Mouse (Mus musculus) ES-E14 (cell line): ENCODE measurements around the gene Smndc1. TPM values are rescaled to one million over a fixed set of nuclear protein-coding genes. Genes with fewer than 3 reads are reported as not detected.

Experiments
- DNase-seq: peaks from one replicate; pipeline ENCODE4 v3.0.0-alpha.2; 2013; ENCODE audit warnings: low read depth, low spot score
- H3K27ac ChIP-seq: 2 replicates; pipeline ENCODE4 v1.5.1; 2012; ENCODE audit warnings: low read depth, mild to moderate bottlenecking, low read length, moderate library complexity, mixed read lengths; ENCODE audit not compliant: poor library complexity, insufficient read depth, severe bottlenecking
- H3K36me3 ChIP-seq: 2 replicates; pipeline ENCODE4 v1.6.1; 2012; ENCODE audit warnings: mild to moderate bottlenecking, low read length, moderate library complexity, mixed read lengths; ENCODE audit not compliant: control insufficient read depth, poor library complexity, insufficient read depth, severe bottlenecking
- H3K4me1 ChIP-seq, 2 experiments: fragments of 150-350 bp in 1 of 2; sonication (generic) in 1 of 2; 2 replicates each; pipeline ENCODE4 v1.6.1; 2012; ENCODE audit warnings: low read length in 2 of 2, mild to moderate bottlenecking in 1 of 2, mixed read lengths in 1 of 2; ENCODE audit not compliant: control insufficient read depth in 2 of 2, insufficient read depth in 2 of 2, poor library complexity in 1 of 2
- H3K4me3 ChIP-seq, 2 experiments: fragments of 150-350 bp in 1 of 2; sonication (generic) in 1 of 2; 2 replicates each; pipeline ENCODE4 v1.5.1; 2012; ENCODE audit warnings: low read length in 2 of 2, low read depth in 1 of 2, mild to moderate bottlenecking in 1 of 2, mixed read lengths in 1 of 2; ENCODE audit not compliant: insufficient read depth in 1 of 2, poor library complexity in 1 of 2, severe bottlenecking in 1 of 2
- H3K9ac ChIP-seq: 2 replicates; pipeline ENCODE4 v1.6.1; 2012; ENCODE audit warnings: low read depth, mild to moderate bottlenecking, low read length, mixed read lengths; ENCODE audit not compliant: poor library complexity, insufficient read depth, severe bottlenecking
- H3K9me3 ChIP-seq: fragments of 150-350 bp; sonication (generic); 2 replicates; pipeline ENCODE4 v1.6.1; 2012; ENCODE audit warnings: low read depth, mild to moderate bottlenecking, low read length; ENCODE audit not compliant: control insufficient read depth, insufficient read depth
- CHD2 ChIP-seq: IDR thresholded peaks from 2 replicates; pipeline ENCODE4 v1.6.1; 2014; ENCODE audit warnings: mild to moderate bottlenecking, low read depth, low read length, inconsistent platforms
- HCFC1 ChIP-seq: IDR thresholded peaks from 2 replicates; pipeline ENCODE4 v1.6.1; 2012; ENCODE audit warnings: low read length, inconsistent platforms, borderline replicate concordance; ENCODE audit not compliant: insufficient read depth
- MAFK ChIP-seq: IDR thresholded peaks from 2 replicates; pipeline ENCODE4 v1.6.1; 2014; ENCODE audit warnings: mild to moderate bottlenecking, low read depth, low read length, inconsistent platforms; ENCODE audit not compliant: insufficient read depth
- ZC3H11A ChIP-seq: IDR thresholded peaks from 2 replicates; pipeline ENCODE4 v1.6.1; 2012; ENCODE audit warnings: low read depth, mild to moderate bottlenecking, inconsistent platforms, low read length, borderline replicate concordance
- ZNF384 ChIP-seq: IDR thresholded peaks from 2 replicates; pipeline ENCODE4 v1.6.1; 2012; ENCODE audit warnings: low read depth, low read length, inconsistent platforms
- in situ Hi-C, 2 experiments: fragments of 600-800 bp; cut with MboI; formaldehyde crosslinking; loops; one replicate each; pipeline ENCODE4 v1.15.1; 2025; ENCODE audit warnings: low sequenced_read_pairs in 2 of 2, inconsistent platforms in 1 of 2; ENCODE audit not compliant: unreplicated experiment in 2 of 2
- total RNA-seq: library from RNA; depleted of rRNA; stranded (reverse); fragments of 300-350 nt; gene quantifications from 2 replicates; pipeline ENCODE4 v1.2.3, GENCODE M21; 2012

The Smndc1 gene
- total RNA-seq, 1 experiment: 37.4 TPM

DNA sequence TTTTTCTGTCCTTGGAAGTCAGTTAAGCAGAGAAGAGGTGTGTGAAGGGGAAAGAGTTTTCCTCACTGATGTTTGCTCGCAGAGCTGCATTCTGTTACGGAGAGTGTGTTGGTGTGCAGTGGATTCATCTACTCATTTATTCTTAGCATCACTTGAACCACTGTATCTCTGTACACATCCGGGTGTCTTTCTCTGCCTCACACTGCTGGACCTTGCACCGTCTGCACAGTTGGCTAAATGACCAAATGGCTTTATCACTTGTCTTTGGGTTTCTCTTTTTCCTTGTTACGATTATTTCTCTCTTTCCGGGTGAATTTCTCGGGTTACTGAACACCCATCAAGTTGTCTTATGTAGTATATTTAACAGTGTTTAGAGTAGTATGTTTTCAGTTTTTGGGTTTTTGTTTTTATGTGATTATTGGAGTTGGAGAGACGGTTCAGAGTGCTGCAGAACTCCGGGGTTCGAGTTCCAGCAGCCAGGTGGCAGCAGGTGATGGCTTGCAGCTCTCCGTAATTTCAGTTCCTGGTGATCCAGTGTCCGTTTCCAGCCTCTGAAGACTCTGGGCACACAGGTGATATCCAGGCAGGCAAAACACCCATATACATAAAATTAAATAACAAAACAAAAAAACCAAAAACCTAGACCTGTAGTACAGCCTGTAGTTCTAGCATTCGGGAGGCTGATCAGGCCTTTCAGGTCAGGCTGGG lies 47.0 kb downstream of the Smndc1 start:
- H3K9me3 ChIP-seq: no peaks in the 10 kb centered on the region
- TF ChIP-seq HCFC1 (no peak), ZC3H11A (no peak), ZNF384 (no peak), CHD2 (no peak), MAFK (no peak)
- DNase-seq: no peak
- in situ Hi-C loops: no loop called here
- no peak overlapping the region for H3K27ac ChIP-seq
- peaks cover 6% of the 10 kb centered on the region; the same call in 1 of the 2 replicates for H3K36me3 ChIP-seq
- no peak overlapping the region for H3K4me3 ChIP-seq
- no peak overlapping the region for H3K9ac ChIP-seq
- H3K4me1 ChIP-seq: no peaks in the 10 kb centered on the region

GRCm38 (mm10) chr19:53340423-53340822 lies 50.0 kb downstream of the Smndc1 start:
- Histone ChIP-seq H3K36me3 (peaks cover under 1% of the 10 kb centered on the region; the same call in 1 of the 2 replicates), H3K4me3 (no peak overlapping the region), H3K9me3 (no peaks in the 10 kb centered on the region), H3K27ac (no peak overlapping the region), H3K4me1 (no peaks in the 10 kb centered on the region), H3K9ac (no peak overlapping the region)
- DNase-seq: no peak
- in situ Hi-C loops: no loop called here
- TF ChIP-seq MAFK (no peak), CHD2 (no peak), ZC3H11A (no peak), ZNF384 (no peak), HCFC1 (no peak)

GRCm38 (mm10) chr19:53335241-53335640 lies 55.1 kb downstream of the Smndc1 start:
- peaks cover 2 to 3% of the 10 kb centered on the region in 2 experiments; a peak in 3 of 4 replicates for H3K4me1 ChIP-seq
- in situ Hi-C loops: no loop called here
- no peak for DNase-seq
- no peak overlapping the region for H3K27ac ChIP-seq
- H3K4me3 ChIP-seq: no peak overlapping the region
- TF ChIP-seq MAFK: no peak
- H3K9me3 ChIP-seq: no peaks in the 10 kb centered on the region
- H3K9ac ChIP-seq: no peak overlapping the region
- peaks cover 10% of the 10 kb centered on the region; the same call in 1 of the 2 replicates for H3K36me3 ChIP-seq

DNA sequence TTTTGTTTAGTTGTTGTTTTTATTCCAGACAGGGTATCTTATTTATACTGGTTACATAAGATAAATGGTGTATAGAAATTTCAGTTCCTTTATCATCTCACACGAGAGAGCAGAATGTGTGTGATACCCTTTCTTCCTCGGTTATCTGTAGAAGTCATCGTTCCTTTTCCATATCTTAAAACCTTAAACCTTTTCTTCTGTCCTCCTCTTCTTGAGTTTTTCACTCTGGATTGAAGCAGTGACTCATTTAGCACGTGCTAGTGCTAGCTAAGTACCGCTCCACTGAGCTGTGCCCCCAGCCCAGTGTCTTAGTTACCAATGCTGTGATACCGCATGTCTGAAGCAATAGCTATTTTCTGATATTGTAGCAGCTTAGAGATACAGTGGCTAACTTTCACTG lies 56.6 kb downstream of the Smndc1 start:
- DNase-seq: no peak
- Histone ChIP-seq H3K9me3 (no peaks in the 10 kb centered on the region), H3K4me1 (peaks cover 2 to 3% of the 10 kb centered on the region in 2 experiments; a peak in 3 of 4 replicates), H3K4me3 (no peak overlapping the region), H3K27ac (no peak overlapping the region), H3K9ac (no peak overlapping the region), H3K36me3 (peaks cover 10% of the 10 kb centered on the region; the same call in 1 of the 2 replicates)
- in situ Hi-C loops: no loop called here
- no peak for TF ChIP-seq ZC3H11A
- no peak for TF ChIP-seq ZNF384
- TF ChIP-seq CHD2: no peak
- no peak for TF ChIP-seq HCFC1
- TF ChIP-seq MAFK: no peak
